Mouse (Mus musculus) CH12F3 (cell line): Measurements from ENCODE around the gene Dimt1.
"Not testable (repeated sequence)": the region's sequence is repeated elsewhere in the genome, so short reads cannot be mapped to it uniquely, and the experiment has no call there.

Source experiments
- in situ Hi-C: fragments of 300-500 bp; cut with MboI; formaldehyde crosslinking; loops from 2 replicates; pipeline ENCODE4 v1.14.3; 2020; ENCODE audit warnings: low sequenced_read_pairs

Gene Dimt1

GRCm38 (mm10) chr13:106960557-106960956, 13.6 kb downstream of the Dimt1 start:
- in situ Hi-C loops = no loop called here

- in situ Hi-C loops = no loop called here
Measured at GRCm38 (mm10) chr13:106961496-106961895, 14.6 kb downstream of the Dimt1 start.

GRCm38 (mm10) chr13:106996891-106997290, 50.0 kb downstream of the Dimt1 start:
- in situ Hi-C loops = no loop called here

- in situ Hi-C loops = not testable (repeated sequence)
Measured at GRCm38 (mm10) chr13:106997557-106997956, 50.6 kb downstream of the Dimt1 start.

GRCm38 (mm10) chr13:106998026-106998425, 51.1 kb downstream of the Dimt1 start:
- in situ Hi-C loops = no loop called here

GRCm38 (mm10) chr13:106998671-106999070, 51.7 kb downstream of the Dimt1 start:
- in situ Hi-C loops = no loop called here

GRCm38 (mm10) chr13:107003211-107003610, 56.3 kb downstream of the Dimt1 start:
- in situ Hi-C loops = no loop called here

GRCm38 (mm10) chr13:107008174-107008573, 61.2 kb downstream of the Dimt1 start:
- in situ Hi-C loops = no loop called here
